Mouse (Mus musculus): Measurements from ENCODE around the gene Tecta. TPM values are rescaled to one million over a fixed set of nuclear protein-coding genes. Genes with fewer than 3 reads are reported as not detected.

Gene Tecta
- polyA plus RNA-seq, 1 experiment from 2014 or later, result 0.76 TPM

GRCm38 (mm10) chr9:42314959-42315358, 84.8 kb downstream of the Tecta start:
- no peaks in the 10 kb centered on the region for H3K9me3 ChIP-seq
- ATAC-seq (ENCODE audit: low FRiP score, low read depth), result no peak
- H3K4me3 ChIP-seq, result no peak overlapping the region
- no peak overlapping the region for H3K9ac ChIP-seq
- no peak overlapping the region for H3K27ac ChIP-seq
- WGBS, result 68% methylated on average over 4 of the region's 4 CpGs
- no peaks in the 10 kb centered on the region for H3K27me3 ChIP-seq (replicated peaks)
- H3K4me1 ChIP-seq, result no peaks in the 10 kb centered on the region
- H3K36me3 ChIP-seq, result no peaks in the 10 kb centered on the region
- H3K4me2 ChIP-seq (replicated peaks), result no peak overlapping the region

GRCm38 (mm10) chr9:42314388-42314787, 85.3 kb downstream of the Tecta start:
- Histone ChIP-seq H3K27ac (no peak overlapping the region), H3K4me2 (replicated peaks) (no peak overlapping the region), H3K9me3 (no peaks in the 10 kb centered on the region), H3K9ac (no peak overlapping the region), H3K27me3 (replicated peaks) (no peaks in the 10 kb centered on the region), H3K36me3 (no peaks in the 10 kb centered on the region), H3K4me1 (no peaks in the 10 kb centered on the region), H3K4me3 (no peak overlapping the region)
- WGBS, result 70% methylated on average over 6 of the region's 6 CpGs
- ATAC-seq (ENCODE audit: low FRiP score, low read depth), result no peak

GRCm38 (mm10) chr9:42313872-42314271, 85.9 kb downstream of the Tecta start:
- no peaks in the 10 kb centered on the region for H3K4me1 ChIP-seq
- H3K4me2 ChIP-seq (replicated peaks), result no peak overlapping the region
- H3K4me3 ChIP-seq, result no peak overlapping the region
- no peak overlapping the region for H3K9ac ChIP-seq
- WGBS, result 18% methylated on average over 3 of the region's 3 CpGs
- H3K27me3 ChIP-seq (replicated peaks), result no peaks in the 10 kb centered on the region
- no peak overlapping the region for H3K27ac ChIP-seq
- no peak for ATAC-seq (ENCODE audit: low FRiP score, low read depth)
- H3K36me3 ChIP-seq, result no peaks in the 10 kb centered on the region
- no peaks in the 10 kb centered on the region for H3K9me3 ChIP-seq

GRCm38 (mm10) chr9:42311311-42311710, 88.4 kb downstream of the Tecta start:
- no peak overlapping the region for H3K9ac ChIP-seq
- H3K4me3 ChIP-seq, result no peak overlapping the region
- no peak for ATAC-seq (ENCODE audit: low FRiP score, low read depth)
- no peak overlapping the region for H3K27ac ChIP-seq
- no peak overlapping the region for H3K4me2 ChIP-seq (replicated peaks)
- no peaks in the 10 kb centered on the region for H3K4me1 ChIP-seq
- 92% methylated on average over 3 of the region's 3 CpGs for WGBS
- H3K36me3 ChIP-seq, result no peaks in the 10 kb centered on the region
- H3K9me3 ChIP-seq, result no peaks in the 10 kb centered on the region
- no peaks in the 10 kb centered on the region for H3K27me3 ChIP-seq (replicated peaks)

- no peaks in the 10 kb centered on the region for H3K4me1 ChIP-seq
- 92% methylated on average over 4 of the region's 4 CpGs for WGBS
- H3K27me3 ChIP-seq (replicated peaks), result no peaks in the 10 kb centered on the region
- no peak overlapping the region for H3K9ac ChIP-seq
- no peak for ATAC-seq (ENCODE audit: low FRiP score, low read depth)
- H3K9me3 ChIP-seq, result no peaks in the 10 kb centered on the region
- H3K36me3 ChIP-seq, result no peaks in the 10 kb centered on the region
- no peak overlapping the region for H3K27ac ChIP-seq
- no peak overlapping the region for H3K4me3 ChIP-seq
- no peak overlapping the region for H3K4me2 ChIP-seq (replicated peaks)
Measured at GRCm38 (mm10) chr9:42303894-42304293, 95.8 kb downstream of the Tecta start.

GRCm38 (mm10) chr9:42301082-42301633, 98.6 kb downstream of the Tecta start:
- Histone ChIP-seq H3K9ac (no peak overlapping the region), H3K4me2 (replicated peaks) (no peak overlapping the region), H3K27me3 (replicated peaks) (no peaks in the 10 kb centered on the region), H3K4me1 (no peaks in the 10 kb centered on the region), H3K36me3 (no peaks in the 10 kb centered on the region), H3K9me3 (no peaks in the 10 kb centered on the region), H3K27ac (no peak overlapping the region), H3K4me3 (no peak overlapping the region)
- WGBS, result 81% methylated on average over 6 of the region's 6 CpGs
- no peak for ATAC-seq (ENCODE audit: low FRiP score, low read depth)

- H3K4me2 ChIP-seq (replicated peaks), result no peak overlapping the region
- no peaks in the 10 kb centered on the region for H3K27me3 ChIP-seq (replicated peaks)
- no peak overlapping the region for H3K9ac ChIP-seq
- no peak overlapping the region for H3K4me3 ChIP-seq
- no peaks in the 10 kb centered on the region for H3K36me3 ChIP-seq
- no peak for ATAC-seq (ENCODE audit: low FRiP score, low read depth)
- no peaks in the 10 kb centered on the region for H3K9me3 ChIP-seq
- H3K4me1 ChIP-seq, result no peaks in the 10 kb centered on the region
- H3K27ac ChIP-seq, result no peak overlapping the region
- 91% methylated on average over 10 of the region's 10 CpGs for WGBS
Measured at GRCm38 (mm10) chr9:42296297-42296922, 103.3 kb downstream of the Tecta start.

- no peaks in the 10 kb centered on the region for H3K4me1 ChIP-seq
- no peak overlapping the region for H3K9ac ChIP-seq
- no peak overlapping the region for H3K27ac ChIP-seq
- H3K4me2 ChIP-seq (replicated peaks), result no peak overlapping the region
- no peak for ATAC-seq (ENCODE audit: low FRiP score, low read depth)
- H3K27me3 ChIP-seq (replicated peaks), result no peaks in the 10 kb centered on the region
- H3K4me3 ChIP-seq, result no peak overlapping the region
- WGBS, result 74% methylated on average over 2 of the region's 2 CpGs
- no peaks in the 10 kb centered on the region for H3K36me3 ChIP-seq
- no peaks in the 10 kb centered on the region for H3K9me3 ChIP-seq
Measured at GRCm38 (mm10) chr9:42294131-42294530, 105.6 kb downstream of the Tecta start.

GRCm38 (mm10) chr9:42293596-42293995, 106.1 kb downstream of the Tecta start:
- no peak for ATAC-seq (ENCODE audit: low FRiP score, low read depth)
- WGBS, result 84% methylated on average over 3 of the region's 3 CpGs

GRCm38 (mm10) chr9:42293051-42293450, 106.7 kb downstream of the Tecta start:
- no peak for ATAC-seq (ENCODE audit: low FRiP score, low read depth)
- 49% methylated on average over 7 of the region's 7 CpGs for WGBS
- Histone ChIP-seq H3K4me3 (no peak overlapping the region), H3K4me2 (replicated peaks) (no peak overlapping the region), H3K9ac (no peak overlapping the region), H3K9me3 (no peaks in the 10 kb centered on the region), H3K4me1 (no peaks in the 10 kb centered on the region), H3K27me3 (replicated peaks) (no peaks in the 10 kb centered on the region), H3K27ac (no peak overlapping the region), H3K36me3 (no peaks in the 10 kb centered on the region)

More at GRCm38 (mm10) chr9:42293596-42293995, 106.1 kb downstream of the Tecta start:
- H3K36me3 ChIP-seq, result no peaks in the 10 kb centered on the region
- H3K27me3 ChIP-seq (replicated peaks), result no peaks in the 10 kb centered on the region
- no peak overlapping the region for H3K27ac ChIP-seq
- H3K4me1 ChIP-seq, result no peaks in the 10 kb centered on the region
- no peaks in the 10 kb centered on the region for H3K9me3 ChIP-seq
- no peak overlapping the region for H3K4me2 ChIP-seq (replicated peaks)
- no peak overlapping the region for H3K4me3 ChIP-seq
- no peak overlapping the region for H3K9ac ChIP-seq

GRCm38 (mm10) chr9:42279676-42280075, 120.1 kb downstream of the Tecta start:
- no peak overlapping the region for H3K27ac ChIP-seq
- H3K27me3 ChIP-seq (replicated peaks), result no peaks in the 10 kb centered on the region
- no peak overlapping the region for H3K4me3 ChIP-seq
- H3K9ac ChIP-seq, result no peak overlapping the region
- no peaks in the 10 kb centered on the region for H3K9me3 ChIP-seq
- no peak overlapping the region for H3K4me2 ChIP-seq (replicated peaks)
- H3K36me3 ChIP-seq, result no peaks in the 10 kb centered on the region
- ATAC-seq (ENCODE audit: low FRiP score, low read depth), result no peak
- no peaks in the 10 kb centered on the region for H3K4me1 ChIP-seq
- WGBS, result 75% methylated on average over 4 of the region's 4 CpGs

Measured in neural tube, embryonic 12.5 days (tissue).